Mouse (Mus musculus): ENCODE measurements around the gene Fmnl1.
A peak's percentile ranks its signal among the peaks of the same experiment; 100 is the strongest.

Gene Fmnl1

DNA sequence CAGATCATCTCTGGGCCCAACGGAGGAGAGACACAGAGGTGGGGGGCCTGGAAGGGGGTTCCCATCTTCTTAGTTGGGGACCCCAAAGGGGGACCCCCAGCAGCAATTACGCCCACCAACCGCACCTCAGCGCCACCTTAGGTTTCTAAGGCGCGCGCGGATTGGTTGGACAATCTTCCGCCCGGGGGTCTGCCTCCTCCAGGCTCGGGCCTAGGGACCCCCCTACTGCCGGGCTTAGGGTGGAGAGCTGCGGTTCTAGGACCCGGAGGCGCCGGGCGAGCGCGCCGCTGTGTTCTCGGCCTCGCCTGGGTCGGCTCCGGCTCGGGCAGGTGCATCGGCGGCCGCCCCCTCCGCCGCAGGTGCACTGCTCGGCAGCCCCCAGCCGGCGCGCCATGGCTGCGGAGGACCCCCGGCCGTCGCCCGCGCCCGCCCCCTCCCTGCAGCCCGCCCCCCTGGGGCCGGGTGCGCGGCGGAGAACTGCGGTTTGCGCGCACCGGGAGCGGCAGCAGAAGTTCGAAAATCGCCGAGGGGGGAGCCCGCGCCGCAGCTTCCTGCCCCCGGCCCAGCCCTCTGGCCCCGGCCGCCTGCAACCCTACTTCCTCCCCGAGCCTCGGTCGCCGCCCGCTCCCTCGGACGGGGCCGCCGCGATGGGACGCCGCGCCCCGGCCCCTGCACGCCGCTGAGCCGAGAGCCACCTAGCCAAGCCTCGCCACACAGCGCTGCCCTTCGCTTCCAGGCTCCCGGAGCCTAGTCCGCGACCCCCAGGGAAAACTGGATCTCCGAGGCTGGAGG, at the start of gene Fmnl1:
Fmnl1 (plus strand) TSS at position 614 of the 792 bp plus-strand sequence.
- no peak for DNase-seq

DNA sequence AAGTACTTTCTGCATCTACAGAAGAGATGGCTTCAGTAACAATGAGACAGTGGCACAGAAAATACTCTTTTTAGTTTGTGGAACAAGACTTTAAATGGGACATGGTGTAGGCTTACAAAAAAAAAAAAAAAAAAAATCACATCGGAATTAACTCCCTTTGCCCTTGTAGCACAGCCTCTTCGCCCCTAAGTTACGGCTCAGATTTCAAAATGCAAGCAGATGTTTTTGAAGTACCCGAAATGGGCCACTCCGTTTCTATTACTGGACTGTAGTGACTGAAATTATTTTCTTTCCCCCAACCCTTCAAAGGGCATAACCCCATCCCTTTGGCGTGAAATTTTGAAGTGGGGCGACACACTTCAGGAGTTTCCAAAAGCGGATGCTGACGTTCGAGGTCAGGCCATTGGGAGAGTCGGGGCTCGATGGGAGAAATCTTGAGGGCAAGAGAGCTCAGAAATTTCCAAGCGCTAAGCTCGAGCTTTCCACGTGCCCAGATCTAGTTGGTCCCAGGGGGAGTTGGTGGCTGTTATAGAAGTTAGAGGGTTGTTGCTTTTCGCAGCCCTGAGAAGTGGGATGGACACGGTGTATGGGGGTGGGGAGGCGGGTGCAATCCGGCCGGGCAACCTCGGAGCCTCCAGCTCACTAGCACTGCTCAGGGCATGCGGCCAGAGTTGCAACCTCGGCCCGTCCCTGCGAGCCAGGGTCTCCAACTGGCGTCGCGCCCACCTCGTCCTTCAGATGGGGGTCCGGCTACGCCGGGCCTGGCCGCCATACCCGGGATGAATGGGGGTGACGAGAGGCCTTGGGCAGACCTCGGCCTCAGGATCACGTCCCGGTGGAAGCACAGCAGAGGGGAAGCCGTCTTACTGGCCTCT, 39.0 kb upstream of the Fmnl1 start, which contains the start of gene Hexim2:
Hexim2 (plus strand) TSS at position 729 of the 875 bp plus-strand sequence.
- peak; percentile 73 for DNase-seq

DNA sequence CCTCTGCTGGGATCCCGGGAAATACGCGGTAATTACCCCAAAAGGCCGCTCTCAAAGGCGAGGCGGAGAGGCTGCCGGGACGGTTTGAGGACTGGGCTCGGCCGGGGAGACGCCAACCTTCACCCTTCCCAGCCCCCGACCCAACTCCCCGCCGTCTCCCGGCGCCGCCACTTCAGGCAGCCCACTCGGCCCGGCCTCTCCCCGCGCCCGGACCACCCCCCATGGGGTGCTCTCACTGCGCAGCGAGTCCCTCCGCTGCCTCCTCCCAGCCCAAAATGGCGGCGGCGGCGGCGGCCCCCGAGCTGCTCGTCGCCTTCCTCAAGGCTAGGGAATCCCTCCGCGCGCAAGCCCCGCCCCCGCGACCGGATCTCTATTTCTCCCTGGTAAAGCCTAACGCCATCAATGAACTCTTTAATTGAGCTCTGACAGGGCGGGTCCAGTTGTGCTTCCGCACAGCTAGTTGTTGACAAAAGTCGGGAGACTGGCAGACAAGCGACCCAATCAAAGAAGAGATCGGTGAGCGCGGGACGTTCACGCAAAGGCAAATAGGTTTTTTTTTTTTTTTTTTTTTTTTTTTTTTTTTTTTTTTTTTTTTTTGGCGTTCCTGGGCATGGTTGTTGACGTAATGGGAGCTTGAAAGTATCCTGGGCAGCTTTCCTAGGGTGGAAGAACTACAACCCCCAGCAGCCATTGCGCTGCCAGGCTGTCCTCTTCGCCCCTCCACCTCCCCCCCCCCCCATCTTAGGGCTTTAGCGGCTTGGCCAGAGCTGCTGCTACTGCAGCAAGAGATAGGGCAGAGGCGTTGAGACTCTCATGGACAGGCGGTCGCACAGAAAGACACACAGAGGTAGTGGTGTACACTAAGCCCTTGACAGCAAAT, 38.1 kb upstream of the Fmnl1 start:
- peak; percentile 100 for DNase-seq

DNA sequence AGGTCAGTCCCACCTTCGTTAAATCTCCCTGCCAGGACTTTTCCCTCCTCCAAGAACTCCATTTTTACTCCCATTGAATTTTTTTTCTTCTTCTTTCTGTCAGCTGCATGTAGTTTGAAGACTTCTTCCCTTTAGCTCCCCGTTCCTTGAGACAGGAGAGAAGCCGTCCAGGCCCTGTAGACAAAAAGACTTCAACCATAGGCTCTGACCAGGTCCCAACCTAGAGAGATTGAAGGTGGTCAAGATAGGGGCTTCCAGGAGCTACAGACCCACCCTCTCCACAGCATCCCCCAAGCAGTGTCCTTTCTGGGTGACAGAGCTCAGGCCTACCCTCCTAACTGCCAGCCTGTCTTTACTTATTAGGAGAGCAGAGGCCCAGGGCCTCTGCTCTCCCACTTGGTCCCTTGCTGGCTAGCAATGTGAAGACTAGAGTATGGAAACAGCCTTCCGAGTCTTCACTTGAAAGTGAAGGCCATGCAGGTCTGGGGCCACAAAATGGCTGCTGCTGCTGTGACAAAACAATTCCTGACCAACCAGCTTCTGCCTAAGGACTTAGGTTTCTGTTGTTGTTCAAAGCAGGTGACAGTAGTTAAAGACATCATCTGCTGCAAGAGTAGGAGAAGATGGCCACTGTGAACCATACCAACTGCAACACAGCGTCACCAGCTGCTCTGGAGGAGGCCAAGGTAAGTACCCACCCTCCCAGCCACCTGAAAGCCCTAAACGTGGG, 37.3 kb upstream of the Fmnl1 start:
- DNase-seq = no peak

DNA sequence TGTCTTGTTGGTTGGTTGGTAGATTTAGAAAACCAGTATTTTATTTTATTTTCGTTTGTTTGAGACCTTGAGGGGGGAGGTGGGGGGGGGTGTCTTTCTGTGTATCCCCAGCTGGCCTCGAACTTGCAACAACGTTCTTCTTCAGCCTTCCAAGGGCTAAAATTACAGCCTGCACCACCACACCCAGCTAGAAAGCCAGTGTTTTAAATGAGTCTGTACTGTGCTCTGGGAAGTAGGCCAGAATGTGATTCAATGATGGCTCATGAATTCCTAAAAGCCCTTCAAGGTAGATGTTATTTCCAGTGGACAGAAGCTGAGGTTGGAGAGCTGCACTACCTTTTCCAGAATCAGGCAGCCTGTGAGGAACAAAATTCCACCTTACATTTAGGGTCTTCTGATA, 36.7 kb upstream of the Fmnl1 start:
- no peak for DNase-seq

DNA sequence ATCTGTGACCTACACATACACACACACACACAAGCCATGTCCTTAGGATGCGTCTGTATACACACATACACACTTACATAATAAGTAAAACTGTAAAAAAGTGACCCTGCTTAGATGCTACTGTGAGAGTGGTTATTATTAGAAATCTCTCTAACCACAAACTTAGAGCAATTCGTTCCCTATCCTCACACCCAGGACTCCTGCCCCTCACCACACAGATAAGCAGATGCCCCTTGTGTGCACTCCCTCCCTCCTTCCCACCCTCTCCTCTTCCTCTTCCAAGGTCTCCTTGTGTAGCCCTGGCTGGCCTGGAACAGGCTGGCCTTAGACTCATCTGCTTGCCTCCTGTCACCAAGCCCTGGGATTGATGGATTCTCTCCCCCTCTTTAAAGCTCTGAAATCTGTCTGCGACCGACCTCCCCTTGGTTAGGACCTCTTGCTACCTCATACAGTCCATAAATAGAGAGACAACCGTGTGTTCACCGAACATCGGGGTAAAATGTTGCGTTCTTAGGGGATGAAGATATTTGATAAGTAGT, 34.8 kb upstream of the Fmnl1 start:
- peak; percentile 50 for DNase-seq

DNA sequence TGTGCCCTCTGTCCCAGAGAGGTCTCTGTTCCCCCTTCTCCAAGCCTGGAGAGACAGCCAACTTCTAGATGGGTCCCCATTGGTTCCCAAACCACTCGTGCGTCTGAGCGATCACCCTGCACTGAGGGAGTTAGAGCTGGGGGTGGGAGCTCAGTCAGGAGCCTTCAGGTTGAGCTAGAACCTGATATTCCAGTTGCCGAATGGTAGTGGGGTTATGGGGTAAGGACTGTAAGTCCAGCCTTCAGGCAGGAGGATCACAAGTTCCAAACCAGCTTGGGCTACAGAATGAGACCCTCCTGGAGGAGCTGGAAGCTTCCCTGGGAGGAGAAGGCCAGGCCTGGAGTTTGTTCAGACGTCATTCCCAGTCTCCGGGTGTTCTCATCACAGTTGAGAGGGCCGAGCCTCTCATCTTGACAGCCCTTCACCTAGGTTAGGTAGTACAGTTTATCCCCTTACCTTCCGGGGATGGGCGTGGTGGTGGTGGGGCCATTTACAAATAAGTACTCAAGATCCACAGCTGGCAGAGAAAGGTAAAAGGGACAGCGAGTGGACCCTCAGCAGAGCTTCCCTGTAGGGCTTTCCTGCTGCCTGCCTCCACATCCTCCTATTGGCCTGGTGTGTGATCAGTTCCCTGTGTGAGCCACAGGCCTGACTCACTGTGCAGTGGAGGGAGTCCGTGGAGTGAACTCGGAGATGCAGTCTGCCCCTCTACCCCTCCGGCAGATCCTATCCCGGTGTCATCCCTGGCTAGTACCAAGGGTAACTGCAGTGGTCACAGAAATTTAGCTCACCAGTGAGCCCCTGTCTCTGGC, 30.8 kb upstream of the Fmnl1 start:
- no peak for DNase-seq

DNA sequence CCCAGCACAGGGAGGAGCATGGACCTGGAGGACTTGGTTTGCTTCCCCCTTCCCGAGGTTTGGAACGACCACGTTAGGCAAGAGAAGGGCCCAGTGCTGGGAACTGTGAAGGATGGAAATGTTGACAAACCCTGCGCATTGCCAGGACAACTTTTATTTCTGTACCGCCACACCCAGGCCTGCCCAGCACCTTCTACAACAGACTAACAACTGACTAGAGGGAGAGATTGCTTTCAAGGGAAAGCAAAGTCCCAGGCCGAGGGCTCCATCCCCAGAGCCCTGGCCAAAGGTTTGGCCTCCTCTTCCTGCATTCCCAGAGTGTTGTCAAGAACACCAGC, 30.2 kb upstream of the Fmnl1 start:
- DNase-seq = no peak

DNA sequence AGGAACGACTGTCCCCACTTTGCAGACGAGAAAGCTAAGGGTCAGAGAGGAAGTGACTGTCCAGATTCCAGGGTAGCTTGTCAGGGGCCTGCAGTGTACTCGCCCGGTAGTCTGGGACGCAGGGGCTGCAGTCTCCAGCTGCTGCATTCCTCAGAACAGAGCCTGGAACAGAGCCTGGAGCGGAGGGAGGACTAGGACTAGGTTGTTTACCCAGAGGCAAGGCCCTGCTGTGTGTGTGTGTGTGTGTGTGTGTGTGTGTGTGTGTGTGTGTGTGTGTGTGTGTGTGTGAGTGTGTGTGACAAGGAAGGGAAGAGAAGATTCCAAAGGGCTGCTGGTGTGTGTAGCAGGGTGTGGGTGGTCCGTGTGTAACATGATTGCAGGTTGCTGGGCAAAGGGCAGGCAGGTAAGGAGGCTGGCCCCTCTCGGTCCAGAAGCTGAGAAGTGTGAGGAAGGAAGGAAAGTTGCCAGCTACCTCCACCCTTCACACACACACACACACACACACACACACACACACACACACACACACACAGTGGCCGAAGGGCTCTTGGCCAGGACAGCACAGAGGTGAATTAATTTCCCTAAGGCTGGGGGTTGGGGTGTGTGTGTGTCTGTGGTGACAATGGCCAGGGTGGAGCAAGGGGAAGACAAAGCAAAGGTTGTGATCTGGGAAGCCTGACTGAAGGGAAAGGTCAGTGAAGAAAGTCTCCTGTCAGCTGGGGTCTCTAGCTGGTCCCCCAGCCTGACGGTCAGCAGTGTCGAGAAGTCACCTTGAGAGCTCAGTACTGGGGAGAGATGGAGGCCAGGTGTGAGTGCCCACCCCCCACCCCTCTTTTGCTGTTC, 29.6 kb upstream of the Fmnl1 start:
- peak; percentile 35 for DNase-seq

DNA sequence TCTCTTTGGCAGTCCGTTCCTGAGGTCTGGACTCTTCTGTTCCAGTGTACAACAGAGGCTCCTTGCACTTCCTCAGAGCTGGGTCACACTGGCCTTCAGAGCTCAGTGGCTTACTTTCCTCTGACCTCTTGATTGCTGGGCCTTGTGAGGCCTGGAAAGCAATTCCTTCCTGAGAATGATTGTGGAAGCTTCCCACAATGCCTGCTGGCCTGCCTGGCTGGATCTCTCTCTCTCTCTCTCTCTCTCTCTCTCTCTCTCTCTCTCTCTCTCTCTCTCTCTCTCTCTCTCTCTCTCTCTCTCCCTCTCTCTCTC, 29.0 kb upstream of the Fmnl1 start:
- DNase-seq = no peak

DNA sequence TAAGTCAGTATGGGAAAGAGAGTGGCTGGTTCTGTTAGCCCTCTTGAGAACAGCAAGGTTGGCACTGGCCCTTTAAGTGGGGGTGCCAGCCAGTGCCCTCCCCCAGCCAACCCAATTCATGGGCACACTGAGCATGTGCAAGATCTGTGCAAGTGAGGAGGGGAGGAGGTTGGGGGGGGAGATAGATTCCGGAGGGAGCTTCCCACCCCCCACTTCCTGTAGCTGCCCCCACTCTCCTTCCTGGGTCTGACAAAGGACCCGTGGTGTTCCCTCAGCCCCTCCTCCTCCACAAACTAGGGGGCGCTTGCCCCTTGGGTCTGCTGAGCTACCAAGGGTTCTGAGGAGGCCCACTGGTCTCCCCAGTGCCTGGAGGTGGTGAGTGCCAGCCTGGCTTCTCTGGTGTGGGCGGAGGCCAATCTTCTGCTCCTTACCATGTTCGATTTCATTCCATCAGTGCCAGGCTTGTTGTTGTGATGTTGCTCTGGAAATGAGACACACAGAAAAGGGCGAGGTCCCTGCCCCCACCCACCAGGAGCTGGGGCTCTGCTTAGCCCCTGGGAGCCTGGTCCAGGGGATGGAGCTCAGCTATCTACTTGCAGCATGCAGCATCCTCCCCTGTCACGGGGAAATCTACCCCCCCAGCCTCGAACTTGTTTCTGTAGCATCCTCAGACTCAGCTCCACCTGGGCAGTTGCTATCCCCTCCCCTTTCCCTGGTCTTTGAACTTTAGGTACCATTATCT, 28.3 kb upstream of the Fmnl1 start:
- peak; percentile 56 for DNase-seq

DNA sequence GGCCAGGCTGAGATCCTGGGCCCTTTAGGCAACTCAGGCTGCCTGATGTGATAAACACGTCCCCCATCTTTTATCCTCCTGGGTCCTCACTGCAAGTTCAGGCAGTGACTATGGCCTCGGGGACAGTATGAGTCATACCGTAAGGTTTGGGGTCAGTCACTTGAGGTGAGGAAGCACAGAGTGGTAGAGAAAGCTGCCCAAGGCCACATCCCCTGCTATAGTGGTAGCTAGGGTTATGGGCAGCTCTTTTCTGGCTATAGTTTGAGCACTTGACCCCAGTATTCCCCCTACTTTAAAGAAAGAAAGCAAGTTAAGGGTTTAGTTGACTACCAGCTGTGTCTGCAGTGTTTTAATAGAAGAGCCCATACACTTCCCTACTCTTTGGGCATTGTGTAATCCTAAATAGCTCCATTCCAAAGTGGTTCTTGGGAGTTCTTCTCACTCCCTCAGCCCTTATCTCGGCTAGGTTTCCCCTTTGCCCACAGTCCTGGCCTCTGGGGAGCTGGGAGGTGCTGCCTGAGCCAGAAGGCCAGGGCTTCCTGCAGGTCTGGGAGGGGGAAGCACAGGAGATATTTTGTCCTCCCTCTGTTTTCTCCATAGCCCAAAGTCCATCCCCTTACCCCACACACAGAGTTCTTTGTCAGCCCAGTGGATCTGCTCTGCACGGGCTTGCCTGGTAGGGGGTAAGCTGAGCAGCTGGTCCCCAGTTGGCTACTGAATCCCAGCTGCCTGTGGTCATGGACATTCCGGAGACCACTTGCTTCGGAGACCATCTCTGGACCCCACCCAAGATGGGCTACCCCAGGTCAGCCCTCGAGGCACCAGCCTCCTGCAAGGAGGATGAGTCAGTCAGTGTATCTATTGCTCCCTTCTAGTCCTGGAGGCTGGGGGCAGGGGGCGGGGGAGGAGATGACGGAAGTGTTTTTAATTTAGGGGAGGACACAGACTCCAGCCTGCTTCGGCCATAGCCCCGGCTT, 26.3 kb upstream of the Fmnl1 start:
- DNase-seq = no peak

DNA sequence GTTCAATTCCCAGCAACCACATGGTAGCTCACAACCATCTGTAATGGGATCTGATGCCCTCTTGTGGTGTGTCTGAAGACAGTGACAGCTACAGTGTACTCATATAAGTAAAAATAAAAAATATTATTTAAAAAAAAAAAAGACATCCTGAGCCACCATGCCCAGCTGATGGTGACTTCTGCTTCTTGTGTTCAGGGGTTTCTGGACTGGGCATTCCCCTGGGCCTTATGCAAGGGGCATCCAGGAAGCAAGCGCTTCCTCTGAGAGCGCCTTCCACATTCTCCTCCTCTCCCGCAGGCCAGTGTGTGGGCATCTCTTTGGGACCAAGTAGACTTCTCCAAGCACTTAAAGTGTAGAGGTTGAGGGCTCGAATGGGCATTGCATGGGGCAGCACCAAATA, 24.5 kb upstream of the Fmnl1 start:
- no peak for DNase-seq

DNA sequence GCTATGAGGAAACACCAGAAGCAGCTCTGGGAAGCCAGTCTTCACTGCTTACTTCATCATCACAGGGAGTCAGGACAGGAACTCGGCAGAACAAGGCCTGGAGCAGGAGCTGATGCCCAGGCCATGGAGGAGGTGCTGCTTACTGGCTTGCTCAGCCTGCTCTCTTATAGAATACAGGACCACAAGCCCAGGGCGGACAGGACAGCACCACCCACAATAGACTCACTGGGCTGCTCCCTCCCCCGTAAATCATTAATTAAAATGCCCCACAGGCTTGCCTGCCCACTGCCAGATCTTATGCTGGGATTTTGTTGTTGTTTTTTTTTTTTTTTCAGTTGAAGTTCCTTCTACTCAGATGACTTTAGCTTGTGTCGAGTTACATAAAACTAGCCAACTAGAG, 23.1 kb upstream of the Fmnl1 start:
- DNase-seq = no peak

DNA sequence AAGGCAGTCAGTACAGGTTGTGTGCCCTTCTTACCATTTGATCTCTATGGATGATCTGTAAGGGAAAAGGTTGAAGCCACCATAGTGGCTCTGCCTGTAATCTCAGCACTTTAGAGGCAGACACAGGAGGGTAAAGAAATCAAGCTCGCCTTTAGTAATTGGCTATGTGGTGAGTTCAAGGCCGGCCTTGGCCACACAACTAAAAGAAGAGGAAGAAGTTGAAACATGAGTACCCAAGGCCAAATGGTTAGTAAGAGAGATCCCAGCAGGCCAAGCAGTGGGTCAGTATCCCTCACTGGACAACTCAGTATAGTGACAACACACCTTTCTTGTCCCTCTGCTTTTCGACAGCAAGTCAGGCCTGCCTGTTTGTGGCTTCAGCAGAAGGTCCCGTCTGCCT, 21.1 kb upstream of the Fmnl1 start:
- no peak for DNase-seq

DNA sequence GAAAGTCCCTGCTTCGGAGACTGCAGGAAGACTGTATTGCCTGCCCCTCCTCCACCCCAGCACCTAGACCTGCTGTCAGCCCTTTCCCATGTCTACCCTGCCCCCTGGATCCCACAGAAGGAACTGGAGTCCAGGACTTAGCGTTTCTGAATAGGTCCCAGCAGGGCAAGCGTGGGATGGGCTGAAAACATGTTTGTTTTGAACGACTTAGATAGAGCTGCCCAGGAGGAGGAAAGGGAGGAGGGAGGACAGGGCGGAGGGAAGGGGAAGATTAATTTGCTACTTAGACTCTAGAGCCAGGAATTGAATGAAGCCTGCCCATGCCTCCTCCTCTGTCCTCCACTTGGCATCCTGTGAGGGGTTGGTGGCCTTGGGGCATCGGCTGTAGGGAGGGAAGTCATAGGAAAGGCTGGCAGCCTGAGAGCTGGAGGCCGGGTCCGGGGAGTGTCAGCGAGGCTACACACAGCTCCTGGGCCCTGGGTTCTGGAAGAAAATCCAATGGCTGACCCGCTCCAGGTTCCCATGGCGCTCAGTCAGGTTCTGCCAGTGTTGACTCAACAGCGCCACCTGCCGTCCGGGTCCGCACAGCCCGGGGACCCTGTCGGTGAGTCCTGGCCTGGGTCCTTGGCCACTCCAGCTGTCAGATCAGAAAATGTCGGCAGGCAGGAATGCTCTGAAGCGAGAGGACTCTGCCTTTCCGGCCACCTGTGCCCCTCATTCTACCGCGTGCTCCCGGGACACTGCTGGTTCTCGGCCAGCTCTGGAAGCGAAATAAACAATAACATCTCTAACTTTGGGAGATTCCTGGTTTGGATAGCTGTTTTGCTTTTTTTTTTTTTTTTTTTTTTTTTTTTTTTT, 12.1 kb upstream of the Fmnl1 start:
- peak; percentile 96 for DNase-seq

DNA sequence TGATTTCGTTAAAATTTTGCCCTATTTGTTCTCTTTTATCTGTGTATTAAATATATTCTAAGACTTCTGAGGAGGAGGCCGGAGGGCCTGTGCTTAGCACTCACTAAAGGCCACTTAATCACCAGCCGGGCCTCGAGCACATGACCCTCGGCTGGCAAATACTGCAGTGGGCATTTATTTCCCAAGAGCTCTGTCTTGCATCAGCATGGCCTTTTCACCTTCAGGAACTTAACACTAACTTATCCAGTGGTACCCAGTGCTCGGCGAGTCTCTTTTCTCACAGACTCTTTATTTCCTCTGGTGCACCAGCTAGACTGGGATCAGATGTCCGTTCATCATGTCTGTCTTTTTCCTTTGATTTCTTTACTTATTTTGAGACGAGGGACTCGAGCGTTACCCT, 10.2 kb upstream of the Fmnl1 start:
- DNase-seq = no peak

All from liver (tissue).